Mouse (Mus musculus) heart, postnatal 0 days (tissue): ENCODE data around the gene Gm5737. TPM values are rescaled to one million over a fixed set of nuclear protein-coding genes. Genes with fewer than 3 reads are reported as not detected.

Source experiments
- ATAC-seq: fragments of 200-750 bp; cut with Nextera tagmentation; 2 replicates; pipeline ENCODE4 v1.8.0; 2017; ENCODE audit warnings: low read depth, moderate number of reproducible peaks, moderate library complexity; ENCODE audit not compliant: insufficient read depth
- DNase-seq: peaks from one replicate; pipeline ENCODE4 v3.0.0-alpha.2; 2016; ENCODE audit warnings: low spot score
- H3K27ac ChIP-seq: fragments of 300-500 bp; sonication (generic); 2 replicates; pipeline ENCODE4 v1.5.1; 2014; ENCODE audit warnings: low read depth, mild to moderate bottlenecking
- H3K27me3 ChIP-seq: fragments of 300-500 bp; sonication (generic); 2 replicates; pipeline ENCODE4 v1.6.1; 2014; ENCODE audit warnings: low read length, mixed read lengths; ENCODE audit not compliant: control insufficient read depth, insufficient read depth
- H3K36me3 ChIP-seq: fragments of 300-500 bp; sonication (generic); replicated peaks from 2 replicates; pipeline ENCODE4 v1.6.1; 2014; ENCODE audit warnings: low read length, mixed read lengths; ENCODE audit not compliant: control insufficient read depth, insufficient read depth
- H3K4me1 ChIP-seq: fragments of 300-500 bp; sonication (generic); 2 replicates; pipeline ENCODE4 v1.6.1; 2014; ENCODE audit warnings: antibody characterized with exemption; ENCODE audit not compliant: control insufficient read depth, insufficient read depth
- H3K4me2 ChIP-seq: fragments of 300-500 bp; sonication (generic); 2 replicates; pipeline ENCODE4 v1.6.1; 2014; ENCODE audit warnings: low read depth, mild to moderate bottlenecking, low read length, moderate library complexity
- H3K4me3 ChIP-seq: fragments of 300-500 bp; sonication (generic); 2 replicates; pipeline ENCODE4 v1.5.1; 2014; ENCODE audit warnings: low read depth, low read length
- H3K9ac ChIP-seq: fragments of 300-500 bp; sonication (generic); replicated peaks from 2 replicates; pipeline ENCODE4 v1.6.1; 2014; ENCODE audit warnings: low read depth, low read length, mixed read lengths
- H3K9me3 ChIP-seq: fragments of 300-500 bp; sonication (generic); replicated peaks from 2 replicates; pipeline ENCODE4 v1.6.1; 2016; ENCODE audit warnings: low read length; ENCODE audit not compliant: control insufficient read depth
- CTCF ChIP-seq: IDR thresholded peaks from 2 replicates; pipeline ENCODE4 v1.5.1; 2016; ENCODE audit warnings: antibody characterized with exemption, control low read depth, low read depth
- EP300 ChIP-seq: IDR thresholded peaks from 2 replicates; pipeline ENCODE4 v1.6.1; 2016; ENCODE audit warnings: antibody characterized with exemption, low read depth
- WGBS: fragments of 180-500 bp; shearing (Covaris S2); extraction: QIAGEN DNeasy Blood & Tissue Kit; methylation state at CpG from one replicate; pipeline ENCODE4 v1.1.7; 2014; 5-methylcytosine and 5-hydroxymethylcytosine counted together
- polyA plus RNA-seq: library from polyadenylated mRNA; unstranded; fragments of >200 nt; fragmentation: Nextera tagmentation; extraction: Ambion mirVana; gene quantifications from 2 replicates; pipeline ENCODE4 v1.2.1, GENCODE M21; 2015
- total RNA-seq: library from RNA; depleted of rRNA; stranded (reverse); fragments of >200 nt; gene quantifications from 2 replicates; pipeline ENCODE4 v1.2.3, GENCODE M21; 2014; ENCODE audit warnings: low replicate concordance

Gm5737 gene
- total and polyA plus RNA-seq, 2 experiments from 2014 or later = not detected

DNA sequence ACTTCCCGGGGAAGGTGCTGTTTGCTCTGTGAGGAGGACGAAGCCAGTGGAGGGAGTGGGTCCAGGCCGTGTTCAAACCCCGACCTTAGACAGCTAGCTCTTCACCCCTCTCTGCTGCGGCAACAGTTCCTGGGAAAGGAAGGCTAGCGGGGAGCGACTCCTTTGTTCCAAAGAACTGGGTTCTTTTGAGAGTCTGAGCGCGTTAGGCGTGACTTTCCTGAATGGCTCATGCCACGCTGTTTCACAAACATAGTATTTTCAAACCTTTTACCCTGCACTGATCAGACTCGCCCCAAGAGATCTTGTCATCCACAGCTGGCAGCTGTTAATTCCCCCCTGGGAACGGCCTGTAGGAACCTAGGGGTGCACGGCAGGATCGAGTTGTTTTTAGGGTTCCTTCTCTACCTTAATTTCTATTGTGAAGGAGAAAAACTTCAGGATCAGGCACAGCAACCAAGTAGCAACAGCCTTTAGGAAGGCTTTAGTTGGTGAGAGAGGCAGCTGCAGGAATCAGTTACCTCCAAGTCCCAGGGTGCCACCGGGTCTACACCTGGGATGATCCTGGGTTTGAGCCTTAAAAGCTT lies 31.8 kb downstream of the Gm5737 start:
- Histone ChIP-seq H3K9me3 (no peaks in the 10 kb centered on the region), H3K4me2 (peak overlapping the region; percentile 88), H3K4me3 (peak overlapping the region; percentile 82), H3K27me3 (no peaks in the 10 kb centered on the region), H3K4me1 (peaks cover 22% of the 10 kb centered on the region), H3K27ac (peak overlapping the region; percentile 95), H3K9ac (peak overlapping the region; percentile 80), H3K36me3 (0 out of 2 replicates have a peak, but pooled peaks cover 5% of the 10 kb centered on the region)
- 7% methylated on average over 16 of the region's 16 CpGs for WGBS
- no peak for ATAC-seq
- DNase-seq = no peak
- TF ChIP-seq CTCF (no peak), EP300 (no peak)

DNA sequence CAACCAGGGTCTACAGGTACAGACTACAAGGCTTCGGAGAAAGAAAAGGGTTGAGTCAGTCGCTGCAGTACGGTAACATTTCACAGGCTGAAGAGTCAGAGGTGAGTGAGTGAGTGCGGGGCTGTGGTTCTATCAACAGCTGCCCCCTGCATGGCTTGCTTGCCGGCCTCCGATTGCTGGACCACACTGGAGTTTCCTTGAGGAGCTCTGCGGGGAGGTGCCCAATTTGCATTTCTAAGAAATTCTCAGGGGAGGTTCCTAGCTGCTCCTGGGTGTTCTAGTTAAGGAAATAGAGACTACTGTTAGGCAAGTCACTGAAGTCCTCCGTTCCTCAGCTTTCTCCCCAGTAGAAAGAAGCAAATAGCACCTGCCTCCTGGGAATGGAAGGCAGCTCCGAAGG lies 32.5 kb downstream of the Gm5737 start:
- H3K9me3 ChIP-seq = no peaks in the 10 kb centered on the region
- H3K27me3 ChIP-seq = no peaks in the 10 kb centered on the region
- 0 out of 2 replicates have a peak, but pooled peaks cover 5% of the 10 kb centered on the region for H3K36me3 ChIP-seq
- 64% methylated on average over 9 of the region's 9 CpGs for WGBS
- peak overlapping the region; percentile 88 for H3K4me2 ChIP-seq
- no peak overlapping the region for H3K27ac ChIP-seq
- DNase-seq (no peak), ATAC-seq (no peak)
- H3K4me3 ChIP-seq = 0 out of 2 replicates have a peak overlapping the region, but pooled peaks have one; percentile 82
- TF ChIP-seq CTCF (no peak), EP300 (no peak)
- H3K9ac ChIP-seq = no peak overlapping the region
- peaks cover 24% of the 10 kb centered on the region for H3K4me1 ChIP-seq

DNA sequence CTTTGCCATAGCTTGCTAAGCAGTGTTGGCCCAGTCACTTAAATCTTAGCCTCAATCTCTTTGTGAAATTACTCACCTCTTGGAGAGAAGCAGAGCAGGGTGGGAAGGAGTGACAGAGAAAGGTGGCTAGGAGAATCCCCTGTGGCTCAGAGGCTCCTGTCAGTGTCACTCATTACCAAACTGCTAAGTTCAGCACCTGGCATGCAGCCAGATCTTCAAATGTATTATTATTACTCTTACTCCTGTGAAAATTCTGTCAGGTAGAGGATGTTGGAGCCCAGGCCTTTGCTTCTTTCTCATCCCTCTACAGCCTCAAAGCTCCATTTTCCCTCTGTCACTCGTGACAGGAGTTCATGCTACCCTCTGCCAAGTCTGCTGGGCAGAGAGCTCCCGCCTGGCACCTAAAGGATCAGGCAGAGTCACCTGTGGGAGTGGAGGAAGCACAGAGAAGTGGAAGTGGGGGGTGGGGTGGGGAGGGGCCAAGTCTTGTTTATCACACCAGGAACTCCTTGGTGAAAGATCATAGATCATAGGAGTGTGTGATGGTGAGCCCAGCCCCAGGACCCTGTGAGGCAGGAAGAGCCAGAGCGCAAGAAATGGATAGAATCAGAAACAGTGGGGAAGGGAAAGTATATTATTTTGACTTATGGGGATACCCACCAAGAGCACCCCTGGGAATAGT lies 36.8 kb downstream of the Gm5737 start:
- Histone ChIP-seq H3K4me2 (no peak overlapping the region), H3K4me3 (no peak overlapping the region), H3K9me3 (no peaks in the 10 kb centered on the region), H3K4me1 (peaks cover 51% of the 10 kb centered on the region), H3K27ac (no peak overlapping the region), H3K9ac (no peak overlapping the region), H3K36me3 (0 out of 2 replicates have a peak, but pooled peaks cover 5% of the 10 kb centered on the region), H3K27me3 (no peaks in the 10 kb centered on the region)
- ATAC-seq (no peak), DNase-seq (no peak)
- WGBS = 81% methylated on average over 3 of the region's 3 CpGs
- no peak for TF ChIP-seq EP300
- TF ChIP-seq CTCF = no peak

DNA sequence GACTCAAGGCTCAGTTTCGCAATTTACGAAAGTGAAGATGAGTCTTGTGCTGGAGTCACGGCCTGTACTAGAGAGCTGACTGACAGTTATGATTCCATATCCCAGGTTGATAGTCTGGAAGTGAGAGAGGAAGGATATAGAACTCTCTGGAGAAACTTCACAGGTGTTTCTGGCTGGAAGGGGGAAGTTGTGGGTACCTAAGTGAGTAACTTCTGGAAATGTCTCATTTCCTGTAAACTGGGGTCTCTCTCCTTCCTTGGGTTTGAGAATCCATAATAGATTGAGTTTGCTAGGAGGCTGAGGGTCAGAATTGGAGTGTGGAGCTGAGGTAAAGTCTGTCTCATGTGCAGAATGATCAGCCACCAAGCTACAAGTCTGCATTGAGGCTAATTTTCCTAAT lies 38.0 kb downstream of the Gm5737 start:
- 84% methylated on average over 3 of the region's 3 CpGs for WGBS
- TF ChIP-seq EP300 (no peak), CTCF (no peak)
- H3K36me3 ChIP-seq = 0 out of 2 replicates have a peak, but pooled peaks cover 5% of the 10 kb centered on the region
- no peak overlapping the region for H3K4me3 ChIP-seq
- no peak for DNase-seq
- no peak overlapping the region for H3K27ac ChIP-seq
- H3K9ac ChIP-seq = no peak overlapping the region
- H3K4me2 ChIP-seq = no peak overlapping the region
- no peaks in the 10 kb centered on the region for H3K27me3 ChIP-seq
- no peaks in the 10 kb centered on the region for H3K9me3 ChIP-seq
- H3K4me1 ChIP-seq = peaks cover 51% of the 10 kb centered on the region
- no peak for ATAC-seq

DNA sequence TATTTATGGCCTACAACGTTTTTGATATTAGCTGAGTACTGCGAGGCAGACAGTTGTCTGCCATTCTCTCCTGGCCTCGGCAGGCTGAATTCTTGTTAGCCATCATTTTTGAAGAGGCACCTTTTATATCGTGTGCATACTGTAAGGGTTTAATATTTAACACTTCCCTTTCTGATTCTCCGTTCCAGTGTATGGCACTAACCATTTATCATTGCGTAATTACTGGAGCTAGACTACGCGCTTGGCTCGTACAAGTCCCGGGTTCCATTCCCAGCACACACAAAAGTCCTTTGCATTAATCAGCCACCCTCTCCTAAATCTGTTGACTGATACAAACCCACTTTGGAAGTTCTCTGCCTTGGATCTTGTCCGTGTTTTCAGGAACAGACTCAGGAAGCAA lies 47.7 kb downstream of the Gm5737 start:
- no peaks in the 10 kb centered on the region for H3K9me3 ChIP-seq
- H3K9ac ChIP-seq = no peak overlapping the region
- no peak overlapping the region for H3K4me2 ChIP-seq
- TF ChIP-seq CTCF = no peak
- TF ChIP-seq EP300 = no peak
- no peaks in the 10 kb centered on the region for H3K27me3 ChIP-seq
- WGBS = 90% methylated on average over 11 of the region's 11 CpGs
- H3K36me3 ChIP-seq = peaks cover 18% of the 10 kb centered on the region
- H3K27ac ChIP-seq = no peak overlapping the region
- no peak for DNase-seq
- no peak for ATAC-seq
- peaks cover 44% of the 10 kb centered on the region for H3K4me1 ChIP-seq
- no peak overlapping the region for H3K4me3 ChIP-seq
